Mouse (Mus musculus): ENCODE measurements around the gene Acoxl.

Gene Acoxl

GRCm38 (mm10) chr2:128143992-128144391, 305.3 kb downstream of the Acoxl start:
- DNase-seq (ENCODE audit: low spot score), result no peak

- DNase-seq (ENCODE audit: low spot score), result no peak
Observed at GRCm38 (mm10) chr2:128145433-128145832, 306.8 kb downstream of the Acoxl start.

- DNase-seq (ENCODE audit: low spot score), result no peak
Observed at GRCm38 (mm10) chr2:128149596-128149995, 310.9 kb downstream of the Acoxl start.

- no peak for DNase-seq (ENCODE audit: low spot score)
Observed at GRCm38 (mm10) chr2:128152211-128152610, 313.5 kb downstream of the Acoxl start.

- DNase-seq (ENCODE audit: low spot score), result no peak
Observed at GRCm38 (mm10) chr2:128152845-128153550, 314.3 kb downstream of the Acoxl start.

- no peak for DNase-seq (ENCODE audit: low spot score)
Observed at GRCm38 (mm10) chr2:128153551-128153910, 314.9 kb downstream of the Acoxl start.

- DNase-seq (ENCODE audit: low spot score), result no peak
Observed at GRCm38 (mm10) chr2:128155412-128156066, 316.9 kb downstream of the Acoxl start.

- no peak for DNase-seq (ENCODE audit: low spot score)
Observed at GRCm38 (mm10) chr2:128156067-128156462, 317.4 kb downstream of the Acoxl start.

- DNase-seq (ENCODE audit: low spot score), result no peak
Observed at GRCm38 (mm10) chr2:128156557-128157412, 318.1 kb downstream of the Acoxl start.

- DNase-seq (ENCODE audit: low spot score), result no peak
Observed at GRCm38 (mm10) chr2:128158734-128159410, 320.2 kb downstream of the Acoxl start.

GRCm38 (mm10) chr2:128159619-128160125, 321.0 kb downstream of the Acoxl start:
- DNase-seq (ENCODE audit: low spot score), result no peak

- DNase-seq (ENCODE audit: low spot score), result no peak
Observed at GRCm38 (mm10) chr2:128163177-128163576, 324.5 kb downstream of the Acoxl start.

GRCm38 (mm10) chr2:128166623-128167423, 328.1 kb downstream of the Acoxl start:
- no peak for DNase-seq (ENCODE audit: low spot score)

- no peak for DNase-seq (ENCODE audit: low spot score)
Observed at GRCm38 (mm10) chr2:128167930-128168329, 329.3 kb downstream of the Acoxl start.

GRCm38 (mm10) chr2:128169486-128169885, 330.8 kb downstream of the Acoxl start:
- DNase-seq (ENCODE audit: low spot score), result no peak

- no peak for DNase-seq (ENCODE audit: low spot score)
Observed at GRCm38 (mm10) chr2:128169972-128170371, 331.3 kb downstream of the Acoxl start.

- no peak for DNase-seq (ENCODE audit: low spot score)
Observed at GRCm38 (mm10) chr2:128170614-128171013, 331.9 kb downstream of the Acoxl start.

- DNase-seq (ENCODE audit: low spot score), result peak; percentile 36
Observed at GRCm38 (mm10) chr2:128172266-128172665, 333.6 kb downstream of the Acoxl start.

All from ovary, postnatal 14 days (tissue).